Mouse (Mus musculus) heart, adult 11 months (tissue): ENCODE measurements around the gene Pafah2.

ENCODE experiments used
- DNase-seq: peaks from one replicate; pipeline ENCODE4 v3.0.0; 2022

Gene Pafah2

GRCm38 (mm10) chr4:134430381-134431004, 34.4 kb downstream of the Pafah2 start:
- no peak for DNase-seq

DNA sequence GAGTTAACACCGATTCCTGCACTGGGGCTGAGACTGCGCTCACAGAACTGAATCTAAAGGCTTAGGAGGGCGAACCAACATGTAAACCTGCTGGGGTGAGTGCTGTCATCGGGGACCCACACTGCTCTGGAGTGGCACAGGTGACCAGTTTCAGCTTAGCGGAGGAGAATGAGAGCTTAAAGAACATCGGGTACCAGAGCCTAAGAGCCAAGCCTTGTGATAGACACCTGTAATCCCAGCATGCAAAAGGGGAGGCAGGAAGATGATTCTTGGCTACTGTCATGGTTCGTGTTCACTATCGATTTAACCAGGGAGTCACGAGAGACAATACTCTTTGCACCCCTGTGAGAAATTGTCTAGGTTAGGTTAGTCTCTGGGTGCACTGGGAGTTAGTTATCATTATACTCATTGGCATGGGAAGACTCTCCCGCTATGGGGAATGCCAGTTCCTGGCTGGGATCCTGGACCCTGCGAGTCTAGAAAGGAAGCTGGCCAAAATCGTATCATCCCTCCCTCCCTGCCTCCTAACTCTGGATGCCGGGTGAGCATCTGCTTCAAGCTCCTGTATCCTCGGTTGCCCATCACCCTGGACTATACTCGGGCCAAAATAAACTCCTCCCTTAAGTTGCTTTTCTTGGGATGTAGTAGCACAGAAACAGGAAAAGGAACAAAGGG, 36.7 kb downstream of the Pafah2 start:
- DNase-seq: no peak

DNA sequence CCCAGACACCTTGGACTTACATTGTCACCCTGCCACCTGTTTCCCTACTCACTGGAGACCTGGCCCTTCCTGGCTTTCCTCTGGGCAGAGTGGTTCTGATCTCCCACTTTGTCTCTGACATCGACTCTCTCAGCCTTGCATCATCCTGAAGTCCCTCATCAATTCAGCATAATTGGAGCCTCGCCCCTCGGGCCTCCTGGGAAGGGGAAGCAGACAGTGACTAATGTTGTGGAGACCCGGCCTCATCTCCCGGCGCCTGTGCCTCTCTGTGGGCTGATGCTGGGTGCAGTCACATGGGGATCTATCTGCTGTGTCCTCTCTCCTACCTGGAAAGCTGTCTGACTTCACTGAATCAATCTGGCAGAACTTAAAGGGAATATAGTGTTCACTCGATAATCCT, 40.1 kb downstream of the Pafah2 start:
- no peak for DNase-seq

GRCm38 (mm10) chr4:134436659-134437058, 40.5 kb downstream of the Pafah2 start:
- DNase-seq: no peak

DNA sequence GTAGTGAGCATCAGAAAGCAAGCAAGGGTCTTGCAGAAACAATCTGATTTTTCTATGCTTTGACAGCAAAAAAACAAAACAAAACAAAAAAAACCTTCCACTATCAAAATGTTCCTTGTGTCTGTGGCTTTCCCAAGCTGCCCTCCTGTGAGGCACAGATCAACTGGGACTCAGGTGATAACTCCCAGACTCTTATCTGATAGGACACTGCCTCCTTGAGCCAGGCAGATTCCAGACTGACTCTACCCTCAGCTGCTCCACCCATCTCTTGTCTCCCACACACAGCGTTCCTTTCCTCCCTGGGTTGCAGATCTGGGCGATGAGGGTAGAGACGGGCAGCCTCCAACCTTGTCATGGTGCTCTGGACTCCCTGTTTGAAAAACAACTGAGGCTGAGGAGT, 43.0 kb downstream of the Pafah2 start:
- no peak for DNase-seq

GRCm38 (mm10) chr4:134439919-134440318, 43.8 kb downstream of the Pafah2 start:
- DNase-seq: no peak

GRCm38 (mm10) chr4:134442216-134442615, 46.1 kb downstream of the Pafah2 start:
- DNase-seq: no peak

DNA sequence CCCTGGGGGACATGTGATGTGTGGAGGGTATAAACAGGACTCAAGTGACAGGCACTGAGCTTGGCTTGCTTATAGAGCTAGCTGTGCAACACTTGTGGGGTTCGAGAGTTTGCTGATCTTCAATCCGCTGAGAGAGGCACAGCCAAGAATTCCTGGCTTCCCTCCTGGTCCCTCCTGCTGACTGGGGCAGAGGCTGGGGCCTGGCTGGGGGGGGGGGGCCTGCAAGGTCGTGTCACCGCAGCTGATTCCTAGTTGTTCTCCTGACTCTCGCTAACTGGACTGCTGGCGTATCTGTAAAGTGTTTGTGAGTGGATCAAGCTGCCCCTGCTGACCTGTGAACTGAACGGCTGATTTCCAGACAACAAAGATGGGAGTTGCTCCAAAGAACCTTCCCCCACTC, 47.5 kb downstream of the Pafah2 start:
- no peak for DNase-seq

- DNase-seq: no peak
Measured at GRCm38 (mm10) chr4:134444949-134445348, 48.8 kb downstream of the Pafah2 start.

GRCm38 (mm10) chr4:134445489-134445888, 49.4 kb downstream of the Pafah2 start:
- no peak for DNase-seq

DNA sequence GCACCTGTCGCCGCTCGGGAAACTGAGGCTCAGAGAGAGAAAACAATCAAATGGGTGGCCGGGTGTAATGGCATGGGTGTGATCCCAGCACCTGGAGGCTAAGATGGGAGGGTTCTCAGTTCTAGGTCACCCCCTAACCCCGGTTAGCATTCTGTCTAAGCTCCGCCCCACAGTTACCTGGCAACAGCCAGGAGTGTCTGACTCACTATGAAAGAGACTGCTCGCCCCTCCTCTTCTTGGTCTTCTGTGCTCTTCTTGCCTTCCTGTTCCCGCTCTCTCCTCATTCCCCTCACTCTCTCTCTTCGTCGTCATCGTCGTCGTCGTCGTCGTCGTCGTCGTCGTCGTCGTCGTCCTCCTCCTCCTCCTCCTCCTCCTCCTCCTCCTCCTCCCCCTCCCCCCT, 51.8 kb downstream of the Pafah2 start:
- no peak for DNase-seq

GRCm38 (mm10) chr4:134449595-134450391, 53.7 kb downstream of the Pafah2 start:
- no peak for DNase-seq

- peak; percentile 95 for DNase-seq
Measured at GRCm38 (mm10) chr4:134450392-134451195, 54.5 kb downstream of the Pafah2 start.

DNA sequence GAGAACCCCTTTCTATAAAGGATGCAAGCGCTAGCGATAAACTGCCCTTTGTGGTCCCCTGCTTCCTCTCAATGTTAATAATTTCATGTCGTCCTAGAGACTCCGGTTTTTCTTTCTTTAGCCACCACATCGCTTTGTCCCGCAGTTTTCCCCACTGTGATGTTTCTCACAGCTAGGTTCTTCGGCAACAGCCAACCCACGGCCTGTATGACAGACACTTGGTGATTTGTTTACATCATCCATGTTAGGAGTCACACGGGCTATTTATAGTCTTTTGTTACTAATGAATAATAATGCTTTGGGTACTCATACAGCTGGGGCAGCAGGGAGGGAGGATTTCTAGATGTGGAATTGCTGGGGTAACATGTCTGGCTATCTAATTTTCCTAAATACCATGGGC, 55.4 kb downstream of the Pafah2 start:
- no peak for DNase-seq

DNA sequence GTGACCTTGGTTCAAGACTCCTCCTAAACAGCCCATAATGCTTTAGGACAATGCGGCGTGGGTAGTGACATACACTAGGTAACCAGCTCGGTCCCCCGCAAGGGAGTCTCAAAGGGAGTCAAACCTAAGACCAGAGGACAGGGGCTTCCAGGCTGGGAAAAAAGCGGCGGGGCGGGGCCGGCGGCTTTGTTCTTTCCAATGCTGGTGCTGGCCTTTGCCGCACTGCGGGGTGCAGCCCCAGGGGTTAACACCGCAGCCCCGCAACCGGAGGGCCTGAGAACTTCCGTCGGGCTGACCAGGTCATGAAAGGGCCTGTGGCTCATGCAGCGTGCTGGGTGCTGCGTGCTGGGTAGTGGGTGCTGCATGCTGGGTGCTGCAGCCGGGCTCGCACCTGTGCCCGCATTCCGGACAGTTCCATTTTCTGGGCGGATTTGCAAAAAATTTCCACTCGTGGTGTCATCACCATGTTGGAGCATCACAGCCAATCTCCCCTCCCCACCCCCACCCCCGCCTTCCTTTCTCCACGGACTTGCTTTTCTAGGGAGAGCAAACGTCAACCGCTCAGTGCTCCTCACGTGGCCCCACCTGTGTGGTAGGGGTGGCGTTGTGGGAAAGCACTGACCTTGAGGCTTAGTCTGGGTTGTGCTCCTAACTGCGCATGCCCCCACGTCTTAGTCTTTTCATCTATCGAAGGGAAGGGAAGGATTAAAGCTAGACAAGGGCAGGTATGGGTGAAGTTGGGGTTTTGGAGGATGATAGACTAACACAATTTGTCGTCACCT, 57.7 kb downstream of the Pafah2 start:
- DNase-seq: no peak

DNA sequence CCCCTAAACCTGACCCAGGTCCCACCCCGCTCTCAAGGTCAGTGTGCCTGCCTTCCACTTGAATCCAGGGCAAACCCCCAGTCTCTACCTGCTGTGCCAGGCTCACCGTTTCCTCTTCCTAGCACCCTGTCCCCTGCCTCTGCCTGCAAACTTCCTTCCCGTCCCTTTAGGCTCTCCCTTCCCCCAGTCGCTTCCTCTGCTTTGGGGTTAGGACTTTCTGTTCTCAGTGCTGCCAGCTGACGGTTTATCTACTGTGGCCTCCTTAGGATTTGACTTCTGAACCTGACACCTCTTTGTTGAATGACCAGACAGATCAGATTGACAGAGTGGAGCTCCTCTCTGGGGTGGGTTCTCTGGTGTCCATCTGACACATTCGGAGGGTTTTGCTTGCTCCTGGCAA, 59.2 kb downstream of the Pafah2 start:
- peak; percentile 93 for DNase-seq

DNA sequence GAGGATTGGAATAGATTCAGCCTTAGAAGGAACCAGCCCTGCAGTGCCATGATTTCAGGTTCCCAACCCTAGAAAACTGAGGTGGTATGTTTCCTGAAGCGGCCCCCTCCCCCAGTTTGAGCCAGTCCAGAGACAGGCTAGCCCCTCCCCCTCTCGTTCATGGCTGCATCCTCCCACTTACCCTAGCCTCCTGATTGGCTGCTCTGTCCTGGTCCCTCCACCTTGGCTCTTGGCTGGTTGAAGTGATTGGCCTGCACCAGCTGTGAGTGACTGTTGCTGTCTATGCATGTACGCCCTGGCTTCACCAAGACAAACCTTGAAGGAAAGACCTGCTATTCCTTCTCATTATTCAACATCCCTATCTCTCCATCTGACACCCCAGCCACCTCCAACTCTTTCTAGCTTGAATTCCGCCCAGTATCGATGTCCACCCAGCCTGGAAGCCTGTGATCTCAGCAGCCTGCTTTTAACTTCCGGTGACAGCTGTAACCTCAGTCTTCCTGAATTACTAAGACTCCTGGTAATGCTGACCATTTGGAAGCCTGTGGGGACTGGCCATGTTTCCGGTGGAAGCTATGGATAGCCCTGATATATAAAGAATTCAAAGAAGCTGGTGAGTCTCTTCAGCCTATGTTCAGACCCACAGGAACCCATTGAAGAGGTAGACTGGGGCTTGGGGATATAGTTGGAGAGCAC, 61.2 kb downstream of the Pafah2 start:
- DNase-seq: no peak

- DNase-seq: no peak
Measured at GRCm38 (mm10) chr4:134458856-134459255, 62.7 kb downstream of the Pafah2 start.

GRCm38 (mm10) chr4:134460277-134460676, 64.2 kb downstream of the Pafah2 start:
- DNase-seq: no peak

GRCm38 (mm10) chr4:134461252-134461651, 65.1 kb downstream of the Pafah2 start:
- DNase-seq: no peak

DNA sequence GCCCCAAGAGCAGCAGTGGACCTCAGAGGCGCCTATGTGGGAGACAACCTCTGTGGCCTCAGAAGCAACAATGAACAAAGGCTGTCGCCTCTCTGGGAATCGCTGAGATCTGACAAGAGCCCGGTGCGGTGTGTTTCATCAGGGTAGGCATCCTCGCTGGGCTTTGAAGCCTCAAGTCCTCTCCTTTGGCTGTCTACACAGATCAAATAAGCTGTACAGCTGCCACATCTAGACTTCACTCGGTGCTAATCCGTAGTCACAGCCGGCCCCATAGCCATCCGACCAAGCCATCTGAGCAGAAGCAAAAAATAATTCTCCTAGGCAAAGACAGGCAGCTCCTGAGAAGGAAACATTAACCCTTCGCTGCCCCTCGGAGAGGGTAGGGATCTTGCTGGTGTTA, 69.7 kb downstream of the Pafah2 start:
- DNase-seq: no peak
